Comparison of ENCODE assay signal across 8 mouse cellular contexts in genomic region chr2:35691257-35692049, GRCm38 (mm10).
DNase-seq lines count a peak whose midpoint lies in the region; ATAC-seq and TF ChIP-seq lines count a peak whose summit lies in the region.

No protein-coding gene starts in this region.

- H3K27me3 ChIP-seq in embryonic facial prominence, embryonic 15.5 days, result no peaks in the 10 kb centered on the region
- no peaks in the 10 kb centered on the region for H3K27me3 ChIP-seq in heart, embryonic 13.5 days (replicated peaks)
- no peaks in the 10 kb centered on the region for H3K27me3 ChIP-seq in kidney, embryonic 16.5 days (ENCODE audit: insufficient read depth, low read length)
- no peaks in the 10 kb centered on the region for H3K27me3 ChIP-seq in small intestine, adult 2 months (ENCODE audit: control insufficient read depth, insufficient read depth, low read length)

- no peak overlapping the region; the same call in 1 of the 2 replicates for H3K4me2 ChIP-seq in embryonic facial prominence, embryonic 15.5 days (replicated peaks)
- H3K4me2 ChIP-seq in heart, embryonic 13.5 days, result peak overlapping the region; percentile 73
- peak overlapping the region; percentile 42 for H3K4me2 ChIP-seq in kidney, embryonic 16.5 days (replicated peaks; ENCODE audit: low read depth, low read length)

- H3K36me3 ChIP-seq in embryonic facial prominence, embryonic 15.5 days, result no peaks in the 10 kb centered on the region
- H3K36me3 ChIP-seq in heart, embryonic 13.5 days, result no peaks in the 10 kb centered on the region
- H3K36me3 ChIP-seq in kidney, embryonic 16.5 days (ENCODE audit: insufficient read depth, low read length), result no peaks in the 10 kb centered on the region
- no peaks in the 10 kb centered on the region for H3K36me3 ChIP-seq in small intestine, adult 2 months (ENCODE audit: control insufficient read depth, insufficient read depth, low read length)

- peak overlapping the region; percentile 56 for H3K27ac ChIP-seq in embryonic facial prominence, embryonic 15.5 days (replicated peaks)
- peak overlapping the region; percentile 93 for H3K27ac ChIP-seq in heart, embryonic 13.5 days (replicated peaks)
- H3K27ac ChIP-seq in kidney, embryonic 16.5 days (ENCODE audit: low read length), result peak overlapping the region; percentile 80
- H3K27ac ChIP-seq in small intestine, adult 2 months (ENCODE audit: insufficient read depth, low read depth, low read length), result peak overlapping the region; percentile 97

- H3K4me3 ChIP-seq in embryonic facial prominence, embryonic 15.5 days (replicated peaks), result no peak overlapping the region
- H3K4me3 ChIP-seq in heart, embryonic 13.5 days, result peak overlapping the region; percentile 44
- H3K4me3 ChIP-seq in kidney, embryonic 16.5 days (ENCODE audit: low read length), result peak overlapping the region; percentile 18; the same call in 1 of the 2 replicates
- H3K4me3 ChIP-seq in small intestine, adult 2 months (ENCODE audit: low read depth, low read length), result peak overlapping the region; percentile 59

- H3K4me1 ChIP-seq in embryonic facial prominence, embryonic 15.5 days, result peaks cover 98% of the 10 kb centered on the region
- H3K4me1 ChIP-seq in heart, embryonic 13.5 days, result peaks cover 100% of the 10 kb centered on the region
- peaks cover 82% of the 10 kb centered on the region for H3K4me1 ChIP-seq in kidney, embryonic 16.5 days (ENCODE audit: insufficient read depth, low read length)
- H3K4me1 ChIP-seq in small intestine, adult 2 months (ENCODE audit: control insufficient read depth, insufficient read depth, insufficient read length, low read length), result peaks cover 69% of the 10 kb centered on the region

- peak; percentile 5; the same call in 1 of the 2 replicates for TF ChIP-seq CTCF in small intestine, adult 2 months (IDR thresholded peaks at IDR 0.05; ENCODE audit: extremely low read depth, insufficient read length, insufficient replicate concordance, low read depth, low read length)

- WGBS in embryonic facial prominence, embryonic 15.5 days, result 20% methylated on average over 7 of the region's 7 CpGs
- 6% methylated on average over 7 of the region's 7 CpGs for WGBS in heart, embryonic 13.5 days
- WGBS in kidney, embryonic 16.5 days, result 15% methylated on average over 7 of the region's 7 CpGs
- 16% methylated on average over 7 of the region's 7 CpGs for WGBS in small intestine, adult 2 months

- TF ChIP-seq POLR2A in small intestine, adult 2 months (IDR thresholded peaks at IDR 0.05; ENCODE audit: low read depth, low read length), result peak; percentile 62; the same call in 1 of the 2 replicates

- ATAC-seq in embryonic facial prominence, embryonic 15.5 days (ENCODE audit: insufficient number of reproducible peaks, low FRiP score, low TSS enrichment, low read depth), result peak; percentile 80
- peak; percentile 75 for ATAC-seq in heart, embryonic 13.5 days (ENCODE audit: extremely low read depth, insufficient number of reproducible peaks, low FRiP score, low TSS enrichment)
- ATAC-seq in kidney, embryonic 16.5 days (ENCODE audit: low FRiP score, low TSS enrichment), result peak; percentile 92

- no peak overlapping the region for H3K9ac ChIP-seq in embryonic facial prominence, embryonic 15.5 days
- peak overlapping the region; percentile 78 for H3K9ac ChIP-seq in heart, embryonic 13.5 days
- peak overlapping the region; percentile 54; the same call in 1 of the 2 replicates for H3K9ac ChIP-seq in kidney, embryonic 16.5 days (replicated peaks; ENCODE audit: low read length)

- H3K9me3 ChIP-seq in embryonic facial prominence, embryonic 15.5 days (replicated peaks), result no peaks in the 10 kb centered on the region
- H3K9me3 ChIP-seq in heart, embryonic 13.5 days, result no peaks in the 10 kb centered on the region
- H3K9me3 ChIP-seq in kidney, embryonic 16.5 days (ENCODE audit: low read length), result no peaks in the 10 kb centered on the region

- DNase-seq in cerebellum, adult 18-20 months, result peak; percentile 44 to 51
- no peak for DNase-seq in cerebellum, postnatal 14 days
- DNase-seq in lung, postnatal 10 days, result peak; percentile 94
- no peak for DNase-seq in right cerebral cortex, postnatal 10 days (ENCODE audit: low spot score in 2 of 2)

Comparison
In these comparisons a context has a peak if more than half of its experiments do, and no peak if none do; other contexts are left out.
1. DNase-seq: peak in cerebellum, adult 18-20 months (2 of 2) and lung, postnatal 10 days (single experiment); none in cerebellum, postnatal 14 days (0 of 2) and right cerebral cortex, postnatal 10 days (0 of 2).
2. Peak in every context shown above with its lines, with median percentiles within 50 percentile points of each other: ATAC-seq and H3K27ac ChIP-seq.